In genomic region chr5:48125770-48126423, GRCm38 (mm10) we compare ENCODE assay signal across 8 mouse cellular contexts.
A peak's percentile ranks its signal among the peaks of the same experiment; 100 is the strongest.
DNase-seq lines count a peak whose midpoint lies in the region; ATAC-seq lines count a peak whose summit lies in the region.

No protein-coding gene starts in this region.

- no peak overlapping the region for H3K4me3 ChIP-seq in lung, embryonic 16.5 days (ENCODE audit: low read length)

- no peak overlapping the region for H3K27ac ChIP-seq in lung, embryonic 16.5 days (ENCODE audit: low read length)

- H3K9me3 ChIP-seq in lung, embryonic 16.5 days (ENCODE audit: control insufficient read depth, low read length) = no peaks in the 10 kb centered on the region

- H3K36me3 ChIP-seq in lung, embryonic 16.5 days (ENCODE audit: control insufficient read depth, insufficient read depth, low read length) = no peaks in the 10 kb centered on the region

- H3K27me3 ChIP-seq in lung, embryonic 16.5 days (ENCODE audit: control insufficient read depth, insufficient read depth, low read depth, low read length) = no peaks in the 10 kb centered on the region

- DNase-seq in kidney, adult 18-20 months = peak; percentile 8
- DNase-seq in kidney, postnatal 4 days = no peak
- peak; percentile 68 for DNase-seq in NIH3T3 (ENCODE audit: low read depth)
- peak; percentile 82 for DNase-seq in embryo, embryonic 10.5 days (ENCODE audit: low spot score)
- DNase-seq in urinary bladder, adult 2 months (ENCODE audit: low spot score) = no peak
- DNase-seq in thymus, postnatal 0 days (ENCODE audit: low spot score) = no peak
- DNase-seq in thymus, adult 18-20 months = no peak

- H3K9ac ChIP-seq in lung, embryonic 16.5 days (ENCODE audit: low read length) = no peak overlapping the region

- 67% methylated on average over 3 of the region's 3 CpGs for WGBS in lung, embryonic 16.5 days

- no peaks in the 10 kb centered on the region for H3K4me1 ChIP-seq in lung, embryonic 16.5 days (replicated peaks; ENCODE audit: control insufficient read depth, insufficient read depth, low read length)

- peak; percentile 56; the same call in 1 of the 2 replicates for ATAC-seq in lung, embryonic 16.5 days (ENCODE audit: low read depth)

- no peak overlapping the region for H3K4me2 ChIP-seq in lung, embryonic 16.5 days (ENCODE audit: low read depth, low read length)

Comparison
In these comparisons a context has a peak if more than half of its experiments do, and no peak if none do; other contexts are left out.
1. DNase-seq: peak in kidney, adult 18-20 months (single experiment), NIH3T3 (single experiment) and embryo, embryonic 10.5 days (single experiment); none in kidney, postnatal 4 days (0 of 2), urinary bladder, adult 2 months (single experiment), thymus, postnatal 0 days (single experiment) and thymus, adult 18-20 months (0 of 2).